Mouse (Mus musculus) MEL (cell line): Measurements from ENCODE around the gene Gabpa. TPM values are rescaled to one million over a fixed set of nuclear protein-coding genes. Genes with fewer than 3 reads are reported as not detected.

ENCODE experiments used
- DNase-seq: peaks from one replicate; pipeline ENCODE4 v3.0.0; 2011; ENCODE audit warnings: low read depth, low spot score
- H3K27ac ChIP-seq: 2 replicates; pipeline ENCODE4 v1.5.1; 2012; ENCODE audit warnings: low read depth, mild to moderate bottlenecking, control low read depth, low read length, moderate library complexity; ENCODE audit not compliant: control insufficient read depth
- H3K27me3 ChIP-seq, 2 experiments: fragments of 150-350 bp in 1 of 2; sonication (generic) in 1 of 2; 2 replicates each; pipeline ENCODE4 v1.6.1; 2012; ENCODE audit warnings: low read length in 2 of 2, mild to moderate bottlenecking in 2 of 2, improper control_type of control experiment in 1 of 2, moderate library complexity in 1 of 2; ENCODE audit not compliant: insufficient read depth in 2 of 2, control insufficient read depth in 1 of 2
- H3K36me3 ChIP-seq, 2 experiments: 2 replicates each; pipeline ENCODE4 v1.6.1; 2012 to 2014; ENCODE audit warnings: low read length in 2 of 2, improper control_type of control experiment in 1 of 2, inconsistent platforms in 1 of 2, mild to moderate bottlenecking in 1 of 2; ENCODE audit not compliant: insufficient read depth in 2 of 2, control insufficient read depth in 1 of 2
- H3K4me1 ChIP-seq, 2 experiments: fragments of 150-350 bp in 1 of 2; sonication (generic) in 1 of 2; 2 replicates each; pipeline ENCODE4 v1.6.1; 2012; ENCODE audit warnings: low read length in 2 of 2, improper control_type of control experiment in 1 of 2, mild to moderate bottlenecking in 1 of 2; ENCODE audit not compliant: insufficient read depth in 2 of 2, control insufficient read depth in 1 of 2
- H3K4me3 ChIP-seq, 2 experiments: fragments of 150-350 bp in 1 of 2; sonication (generic) in 1 of 2; 2 replicates each; pipeline ENCODE4 v1.5.1; 2012; ENCODE audit warnings: low read depth in 2 of 2, low read length in 2 of 2, mild to moderate bottlenecking in 2 of 2, moderate library complexity in 2 of 2, control low read depth in 1 of 2, improper control_type of control experiment in 1 of 2; ENCODE audit not compliant: control insufficient read depth in 1 of 2, insufficient read depth in 1 of 2
- H3K79me2 ChIP-seq: 2 replicates; pipeline ENCODE4 v1.6.1; 2012; ENCODE audit warnings: mild to moderate bottlenecking, low read length, moderate library complexity; ENCODE audit not compliant: control insufficient read depth, poor library complexity, insufficient read depth
- H3K9ac ChIP-seq: 2 replicates; pipeline ENCODE4 v1.6.1; 2012; ENCODE audit warnings: low read depth, mild to moderate bottlenecking, control low read depth, low read length, moderate library complexity; ENCODE audit not compliant: control insufficient read depth, poor library complexity, severe bottlenecking
- H3K9me3 ChIP-seq: fragments of 150-350 bp; sonication (generic); replicated peaks from 2 replicates; pipeline ENCODE4 v1.6.1; 2012; ENCODE audit warnings: mild to moderate bottlenecking, low read length, improper control_type of control experiment, moderate library complexity; ENCODE audit not compliant: insufficient read depth
- CHD1 ChIP-seq: IDR thresholded peaks from 2 replicates; pipeline ENCODE4 v1.6.1; 2012; ENCODE audit warnings: low read depth, mild to moderate bottlenecking, inconsistent platforms, low read length, improper control_type of control experiment
- CHD2 ChIP-seq: IDR thresholded peaks from 2 replicates; pipeline ENCODE4 v1.6.1; 2011; ENCODE audit warnings: low read length, improper control_type of control experiment
- CTCF ChIP-seq, 3 experiments: IDR thresholded peaks in 2 of 3; conservative IDR thresholded peaks in 1 of 3; 2 replicates each; pipeline ENCODE4 v1.5.1; 2011 to 2012; ENCODE audit warnings: low read length in 3 of 3, low read depth in 2 of 3, mild to moderate bottlenecking in 2 of 3, improper control_type of control experiment in 1 of 3, inconsistent platforms in 1 of 3, mixed read lengths in 1 of 3, moderate library complexity in 1 of 3; ENCODE audit not compliant: control insufficient read depth in 1 of 3, insufficient read depth in 1 of 3, poor library complexity in 1 of 3, severe bottlenecking in 1 of 3
- ELF1 ChIP-seq: IDR thresholded peaks from 2 replicates; pipeline ENCODE4 v1.6.1; 2014; ENCODE audit warnings: low read depth, mild to moderate bottlenecking, inconsistent platforms, low read length, improper control_type of control experiment, moderate library complexity
- EP300 ChIP-seq, 2 experiments: IDR thresholded peaks; 2 replicates each; pipeline ENCODE4 v1.6.1; 2011; ENCODE audit warnings: improper control_type of control experiment in 2 of 2, low read length in 2 of 2, low read depth in 1 of 2, mild to moderate bottlenecking in 1 of 2
- ETS1 ChIP-seq: IDR thresholded peaks from 2 replicates; pipeline ENCODE4 v1.6.1; 2012; ENCODE audit warnings: low read depth, mild to moderate bottlenecking, inconsistent platforms, low read length, improper control_type of control experiment, moderate library complexity
- JUND ChIP-seq: IDR thresholded peaks from 2 replicates; pipeline ENCODE4 v1.6.1; 2011; ENCODE audit warnings: low read depth, mild to moderate bottlenecking, improper control_type of control experiment, low read length
- KAT2A ChIP-seq: conservative IDR thresholded peaks from 2 replicates; pipeline ENCODE4 v1.6.1; 2012; ENCODE audit warnings: low read depth, low read length, improper control_type of control experiment, inconsistent platforms
- MEF2A ChIP-seq: IDR thresholded peaks from 2 replicates; pipeline ENCODE4 v1.6.1; 2014; ENCODE audit warnings: low read depth, mild to moderate bottlenecking, inconsistent platforms, low read length, improper control_type of control experiment; ENCODE audit not compliant: poor library complexity, insufficient replicate concordance, severe bottlenecking; ENCODE audit errors: extremely low read depth
- MYC ChIP-seq: IDR thresholded peaks from 2 replicates; pipeline ENCODE4 v1.6.1; 2011; ENCODE audit warnings: low read depth, mild to moderate bottlenecking, low read length, improper control_type of control experiment, moderate library complexity
- NELFE ChIP-seq: IDR thresholded peaks from 2 replicates; pipeline ENCODE4 v1.6.1; 2011; ENCODE audit warnings: low read depth, low read length, improper control_type of control experiment
- NRF1 ChIP-seq: IDR thresholded peaks from 2 replicates; pipeline ENCODE4 v1.6.1; 2014; ENCODE audit warnings: low read depth, mild to moderate bottlenecking, inconsistent platforms, low read length, improper control_type of control experiment, moderate library complexity; ENCODE audit not compliant: poor library complexity, insufficient read depth, severe bottlenecking
- POLR2A ChIP-seq, 2 experiments: IDR thresholded peaks; 2 replicates each; pipeline ENCODE4 v1.6.1; 2011 to 2012; ENCODE audit warnings: low read length in 2 of 2, mild to moderate bottlenecking in 2 of 2, control low read depth in 1 of 2, improper control_type of control experiment in 1 of 2, low read depth in 1 of 2, moderate library complexity in 1 of 2; ENCODE audit not compliant: control insufficient read depth in 1 of 2, insufficient read depth in 1 of 2, poor library complexity in 1 of 2
- POLR2AphosphoS2 ChIP-seq: IDR thresholded peaks from 2 replicates; pipeline ENCODE4 v1.6.1; 2011; ENCODE audit warnings: low read length, improper control_type of control experiment
- POLR2AphosphoS5 ChIP-seq: IDR thresholded peaks from 2 replicates; pipeline ENCODE4 v1.6.1; 2012; ENCODE audit warnings: low read depth, borderline replicate concordance, mild to moderate bottlenecking, inconsistent platforms, low read length, moderate library complexity, mixed read lengths
- RAD21 ChIP-seq: IDR thresholded peaks from 2 replicates; pipeline ENCODE4 v1.6.1; 2011; ENCODE audit warnings: mild to moderate bottlenecking, low read depth, low read length, improper control_type of control experiment
- SMC3 ChIP-seq: IDR thresholded peaks from 2 replicates; pipeline ENCODE4 v1.6.1; 2011; ENCODE audit warnings: low read depth, low read length, improper control_type of control experiment
- TBP ChIP-seq: IDR thresholded peaks from 2 replicates; pipeline ENCODE4 v1.8.0; 2011; ENCODE audit warnings: low read depth, low read length, improper control_type of control experiment
- USF1 ChIP-seq: IDR thresholded peaks from 2 replicates; pipeline ENCODE4 v1.6.1; 2014; ENCODE audit warnings: low read depth, mild to moderate bottlenecking, inconsistent platforms, low read length, improper control_type of control experiment, moderate library complexity
- USF2 ChIP-seq, 2 experiments: IDR thresholded peaks; 2 replicates each; pipeline ENCODE4 v1.6.1; 2011 to 2012; ENCODE audit warnings: improper control_type of control experiment in 2 of 2, low read length in 2 of 2, borderline replicate concordance in 1 of 2, inconsistent platforms in 1 of 2, low read depth in 1 of 2, mild to moderate bottlenecking in 1 of 2; ENCODE audit not compliant: insufficient read depth in 1 of 2
- ZC3H11A ChIP-seq: IDR thresholded peaks from 2 replicates; pipeline ENCODE4 v1.6.1; 2012; ENCODE audit warnings: low read depth, mild to moderate bottlenecking, inconsistent platforms, low read length, improper control_type of control experiment
- ZKSCAN1 ChIP-seq: IDR thresholded peaks from 2 replicates; pipeline ENCODE4 v1.6.1; 2012; ENCODE audit warnings: low read depth, mild to moderate bottlenecking, inconsistent platforms, low read length, improper control_type of control experiment, moderate library complexity
- ZMIZ1 ChIP-seq: IDR thresholded peaks from 2 replicates; pipeline ENCODE4 v1.6.1; 2012; ENCODE audit warnings: low read depth, mild to moderate bottlenecking, inconsistent platforms, low read length, improper control_type of control experiment, moderate library complexity
- ZNF384 ChIP-seq: IDR thresholded peaks from 2 replicates; pipeline ENCODE4 v1.6.1; 2012; ENCODE audit warnings: low read depth, mild to moderate bottlenecking, inconsistent platforms, low read length, improper control_type of control experiment
- polyA plus RNA-seq, 2 experiments: library from polyadenylated mRNA; stranded (reverse) in 1 of 2; unstranded in 1 of 2; fragments of >175 nt in 1 of 2; fragments of >200 nt in 1 of 2; gene quantifications; 2 replicates each; pipeline versions ENCODE4 v1.2.1 to v1.2.4; 2012; ENCODE audit warnings: low replicate concordance in 2 of 2, low read depth in 1 of 2; ENCODE audit not compliant: insufficient read length in 2 of 2, insufficient read depth in 1 of 2, missing spikeins in 1 of 2
- total RNA-seq: library from RNA; depleted of rRNA; stranded (reverse); fragments of 300-350 nt; gene quantifications from 2 replicates; pipeline ENCODE4 v1.2.3, GENCODE M21; 2012

Gabpa gene
- total and polyA plus RNA-seq, 3 experiments, result 28.7 to 29.2 TPM; not detected in 1

DNA sequence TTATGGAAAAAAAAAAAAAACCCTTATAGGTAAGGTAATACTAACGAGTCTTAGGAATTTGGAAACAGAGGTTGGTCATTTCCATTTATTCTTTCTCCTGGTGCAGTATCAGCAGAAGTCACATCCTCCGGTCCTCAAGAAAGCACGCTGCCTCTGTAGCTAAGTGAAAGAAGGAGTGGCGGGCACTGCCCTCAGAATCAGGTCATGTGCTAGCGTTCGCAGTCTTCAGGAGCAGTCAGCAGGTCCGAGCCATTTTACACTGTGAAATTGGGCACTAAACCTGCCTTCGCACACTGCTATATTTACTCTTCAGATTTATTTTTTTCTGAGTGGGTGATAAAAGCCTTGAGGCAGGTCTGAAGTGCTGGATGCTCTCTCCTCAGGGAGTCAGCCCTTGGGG, 20.9 kb upstream of the Gabpa start:
- Histone ChIP-seq H3K79me2 (no peaks in the 10 kb centered on the region), H3K27me3 (no peaks in the 10 kb centered on the region), H3K9me3 (no peaks in the 10 kb centered on the region), H3K36me3 (no peaks in the 10 kb centered on the region), H3K27ac (no peak overlapping the region), H3K9ac (no peak overlapping the region), H3K4me1 (no peaks in the 10 kb centered on the region), H3K4me3 (no peak overlapping the region)
- no peak for DNase-seq
- TF ChIP-seq NELFE, result no peak
- TF ChIP-seq RAD21, result no peak
- no peak for TF ChIP-seq POLR2AphosphoS2
- no peak for TF ChIP-seq ETS1
- no peak for TF ChIP-seq CHD2
- no peak for TF ChIP-seq ELF1
- TF ChIP-seq MEF2A, result no peak

DNA sequence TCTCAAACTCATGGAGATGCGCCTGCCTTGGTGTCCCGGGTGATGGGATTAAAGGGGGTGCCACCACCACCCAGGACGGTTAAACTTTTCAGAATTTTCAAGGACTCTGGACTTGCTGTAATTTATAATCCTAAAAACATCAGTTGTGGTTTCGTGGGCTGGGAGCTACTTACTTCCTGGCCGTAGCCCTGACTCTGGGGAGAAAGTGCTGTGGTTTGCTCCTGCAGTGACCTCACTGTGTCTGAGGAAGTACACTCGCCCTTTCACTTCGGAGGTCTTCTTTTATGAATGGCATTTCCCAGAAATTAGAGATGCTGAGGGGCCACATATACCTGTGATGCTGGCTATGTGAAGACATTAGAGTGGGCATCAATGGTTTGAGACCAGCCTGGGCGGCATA, 20.2 kb upstream of the Gabpa start:
- H3K79me2 ChIP-seq, result no peaks in the 10 kb centered on the region
- TF ChIP-seq POLR2AphosphoS5, result no peak
- TF ChIP-seq USF2 (IDR thresholded peaks at IDR 0.05; ENCODE audit: borderline replicate concordance in 1 of 2, insufficient read depth in 1 of 2, low read depth in 1 of 2, low read length in 2 of 2), result no peak
- no peak for TF ChIP-seq ZNF384
- no peak for TF ChIP-seq MYC
- TF ChIP-seq ETS1, result no peak
- no peaks in the 10 kb centered on the region for H3K9me3 ChIP-seq
- no peaks in the 10 kb centered on the region for H3K4me1 ChIP-seq
- no peak overlapping the region for H3K27ac ChIP-seq
- no peaks in the 10 kb centered on the region for H3K36me3 ChIP-seq
- H3K9ac ChIP-seq, result no peak overlapping the region
- H3K27me3 ChIP-seq, result no peaks in the 10 kb centered on the region
- no peak for DNase-seq
- no peak overlapping the region for H3K4me3 ChIP-seq

DNA sequence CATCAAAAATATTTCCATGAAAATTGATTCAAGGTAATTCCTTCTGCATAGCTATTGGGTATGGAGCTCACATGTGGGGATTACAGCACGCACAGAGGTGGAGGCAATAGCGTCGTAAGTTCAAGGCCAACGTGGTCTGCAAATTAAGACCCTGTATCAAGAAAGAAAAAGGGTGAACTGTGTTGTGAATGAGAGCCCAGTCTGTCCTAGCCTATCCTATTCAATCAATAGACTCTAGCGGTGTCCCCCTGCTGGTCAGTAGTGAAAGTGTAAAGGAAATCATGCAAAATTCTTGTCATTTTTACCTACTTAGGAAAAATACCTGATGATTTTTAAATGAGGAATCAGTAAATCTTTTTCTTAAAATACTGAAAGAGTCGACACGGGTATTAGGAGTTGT, 17.3 kb upstream of the Gabpa start:
- no peaks in the 10 kb centered on the region for H3K9me3 ChIP-seq
- no peak overlapping the region for H3K9ac ChIP-seq
- H3K36me3 ChIP-seq, result no peaks in the 10 kb centered on the region
- peak; percentile 10 to 64 (median 58); a peak in 5 of 6 replicates for TF ChIP-seq CTCF (IDR thresholded peaks at IDR 0.05 in 2 of 3, conservative IDR thresholded peaks at IDR 0.05 in 1 of 3; ENCODE audit: control insufficient read depth in 1 of 3, insufficient read depth in 1 of 3, low read depth in 2 of 3, low read length in 3 of 3, poor library complexity in 1 of 3, severe bottlenecking in 1 of 3)
- TF ChIP-seq SMC3, result peak; percentile 62
- no peak for TF ChIP-seq JUND
- no peak for TF ChIP-seq CHD1
- no peak for TF ChIP-seq POLR2A (IDR thresholded peaks at IDR 0.05; ENCODE audit: control insufficient read depth in 1 of 2, insufficient read depth in 1 of 2, low read depth in 1 of 2, low read length in 2 of 2, poor library complexity in 1 of 2)
- TF ChIP-seq ZC3H11A, result 0 out of 2 replicates have a peak, but pooled peaks have one; percentile 9
- no peak for TF ChIP-seq ZKSCAN1
- TF ChIP-seq NRF1, result no peak
- no peak for TF ChIP-seq POLR2AphosphoS2
- no peak for TF ChIP-seq KAT2A
- TF ChIP-seq TBP, result no peak
- TF ChIP-seq RAD21, result peak; percentile 26
- TF ChIP-seq ZMIZ1, result no peak
- TF ChIP-seq USF1, result no peak
- no peak for TF ChIP-seq EP300 (IDR thresholded peaks at IDR 0.05; ENCODE audit: low read depth in 1 of 2, low read length in 2 of 2)
- H3K4me1 ChIP-seq, result no peaks in the 10 kb centered on the region
- H3K27me3 ChIP-seq, result no peaks in the 10 kb centered on the region
- peak; percentile 51 for DNase-seq
- no peak overlapping the region for H3K27ac ChIP-seq
- H3K79me2 ChIP-seq, result no peaks in the 10 kb centered on the region
- no peak overlapping the region for H3K4me3 ChIP-seq
